Mouse (Mus musculus) liver, postnatal 0 days (tissue): ENCODE measurements at regions not wholly inside any gene's neighbourhood (a gene's known extent, or its start where the extent isn't known, plus 50 kb on each side); places are given as distances from the start of the nearest gene placed in this dataset.

Source experiments
- CTCF ChIP-seq: sonication (generic); IDR thresholded peaks from 2 replicates; pipeline ENCODE4 v1.5.1; 2016; ENCODE audit warnings: antibody characterized with exemption, low read depth
- EP300 ChIP-seq: IDR thresholded peaks from 2 replicates; pipeline ENCODE4 v1.6.1; 2016; ENCODE audit warnings: antibody characterized with exemption, low read depth, mild to moderate bottlenecking

DNA sequence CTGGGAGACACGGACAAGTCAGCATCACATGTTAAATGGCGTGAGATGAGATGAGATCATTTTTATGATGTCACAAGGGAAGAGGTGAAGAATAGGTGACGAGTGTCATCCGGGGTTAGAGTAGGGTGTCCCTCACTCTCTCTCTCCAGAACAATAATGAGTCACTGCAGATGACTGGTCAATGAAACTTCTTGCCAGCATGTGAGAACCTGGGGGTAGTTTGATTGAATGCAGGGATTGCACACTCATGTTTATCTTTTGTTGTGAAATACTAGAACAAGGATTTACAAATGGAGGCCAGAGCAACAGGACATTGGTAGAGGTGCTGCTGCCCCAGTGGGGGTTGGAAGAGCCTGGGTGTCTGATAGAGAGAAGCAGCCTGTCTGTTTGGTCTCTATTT lies 393.7 kb downstream of the Med10 start:
- no peak for TF ChIP-seq CTCF
- TF ChIP-seq EP300 = no peak
